ENCODE assay signal across 14 mouse cellular contexts in genomic region chr12:102505949-102506348, GRCm38 (mm10). TPM values are rescaled to one million over a fixed set of nuclear protein-coding genes. Genes with fewer than 3 reads are reported as not detected.
"Had no signal": no experiment of that assay in that cellular context is flagged by ENCODE, and none has a peak within 500 bp of the region (broad histone marks: within the 10 kb centered on the region; RNA-seq: fewer than 3 reads in every experiment).

No protein-coding gene starts in this region.

- H3K9ac ChIP-seq: limb, embryonic 13.5 days; liver, embryonic 15.5 days; lung, embryonic 14.5 days; midbrain, embryonic 15.5 days had no signal

- H3K4me3 ChIP-seq: limb, embryonic 13.5 days; liver, embryonic 15.5 days; midbrain, embryonic 15.5 days had no signal

- H3K36me3 ChIP-seq: limb, embryonic 13.5 days; liver, embryonic 15.5 days; midbrain, embryonic 15.5 days had no signal

- H3K4me2 ChIP-seq: limb, embryonic 13.5 days; liver, embryonic 15.5 days; lung, embryonic 14.5 days; midbrain, embryonic 15.5 days had no signal

- H3K27me3 ChIP-seq: liver, embryonic 15.5 days; midbrain, embryonic 15.5 days had no signal

- DNase-seq: kidney, adult 11 months; kidney, adult 9 months; kidney, postnatal 36 days; layer of hippocampus, adult 9-11 months; left cerebral cortex, postnatal 4 days; lung, embryonic 14.5 days; lung, postnatal 10 days; right cerebral cortex, postnatal 14 days; thymus, postnatal 36 days had no signal

- H3K27ac ChIP-seq: kidney, postnatal 0 days; limb, embryonic 13.5 days; liver, embryonic 15.5 days; macrophage; midbrain, embryonic 15.5 days had no signal

- H3K9me3 ChIP-seq: limb, embryonic 13.5 days; liver, embryonic 15.5 days; midbrain, embryonic 15.5 days had no signal

- H3K4me1 ChIP-seq: limb, embryonic 13.5 days had no signal

- ATAC-seq: midbrain, embryonic 15.5 days had no signal

RNA-seq across cellular contexts. Expression of gene Chga, which starts 48.8 kb away (rescaled TPM):
- polyA plus RNA-seq: macrophage had no signal
